Mouse (Mus musculus): ENCODE results near the gene Sdk1. TPM values are rescaled to one million over a fixed set of nuclear protein-coding genes. Genes with fewer than 3 reads are reported as not detected.

Sdk1 gene
- total and polyA plus RNA-seq, 3 experiments: 0.33 to 1.0 (median 0.94) TPM

DNA sequence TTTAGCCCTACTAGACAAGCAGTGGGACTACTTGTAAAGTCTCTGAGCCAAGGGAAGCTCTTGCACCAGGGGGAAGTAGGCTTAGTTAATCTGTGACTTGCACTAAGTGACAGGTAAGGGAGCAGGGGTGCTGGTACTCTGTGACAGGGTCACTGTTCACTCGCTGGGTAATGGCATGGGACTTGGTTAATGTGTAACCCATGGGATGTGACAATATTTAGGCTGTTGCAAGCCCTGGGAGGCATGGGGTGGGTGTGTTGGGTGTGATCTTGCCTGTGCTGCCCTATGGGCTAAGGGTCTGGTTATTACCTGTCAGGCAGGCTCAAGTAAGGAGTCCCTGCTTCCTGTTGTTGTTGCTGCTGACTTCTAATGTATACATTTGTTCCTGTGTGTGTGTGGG is 616.5 kb downstream of the Sdk1 start:
- TF ChIP-seq EP300 (IDR thresholded peaks at IDR 0.05; ENCODE audit: insufficient read depth, low read depth, low read length) (no peak), CTCF (IDR thresholded peaks at IDR 0.05) (no peak), POLR2A (IDR thresholded peaks at IDR 0.05; ENCODE audit: insufficient read depth, low read depth, low read length) (no peak)
- H3K79me2 ChIP-seq (replicated peaks; ENCODE audit: control insufficient read depth, insufficient read depth, low read length): no peaks in the 10 kb centered on the region
- intact Hi-C loops (cut with DNase I): no loop called here
- H3K36me3 ChIP-seq (ENCODE audit: control insufficient read depth, insufficient read depth, low read length): no peaks in the 10 kb centered on the region
- WGBS: 90% methylated on average over 1 of the region's 1 CpGs
- no peaks in the 10 kb centered on the region for H3K27me3 ChIP-seq (ENCODE audit: control insufficient read depth, insufficient read depth, low read length)
- DNase-seq: no peak
- H3K27ac ChIP-seq: no peak overlapping the region
- H3K4me1 ChIP-seq (ENCODE audit: control insufficient read depth, insufficient read depth, low read length): no peaks in the 10 kb centered on the region
- no peak overlapping the region for H3K4me3 ChIP-seq
- H3K9ac ChIP-seq (ENCODE audit: low read depth, low read length): no peak overlapping the region

GRCm38 (mm10) chr5:141858406-141859160 is 617.3 kb downstream of the Sdk1 start:
- 62% methylated on average over 8 of the region's 8 CpGs for WGBS
- H3K27ac ChIP-seq: no peak overlapping the region
- no peak overlapping the region for H3K4me3 ChIP-seq
- no peak for DNase-seq
- H3K79me2 ChIP-seq (replicated peaks; ENCODE audit: control insufficient read depth, insufficient read depth, low read length): no peaks in the 10 kb centered on the region
- H3K9ac ChIP-seq (ENCODE audit: low read depth, low read length): no peak overlapping the region
- H3K36me3 ChIP-seq (ENCODE audit: control insufficient read depth, insufficient read depth, low read length): no peaks in the 10 kb centered on the region
- TF ChIP-seq EP300 (IDR thresholded peaks at IDR 0.05; ENCODE audit: insufficient read depth, low read depth, low read length): no peak
- TF ChIP-seq CTCF (IDR thresholded peaks at IDR 0.05): no peak
- TF ChIP-seq POLR2A (IDR thresholded peaks at IDR 0.05; ENCODE audit: insufficient read depth, low read depth, low read length): no peak
- H3K4me1 ChIP-seq (ENCODE audit: control insufficient read depth, insufficient read depth, low read length): no peaks in the 10 kb centered on the region
- no peaks in the 10 kb centered on the region for H3K27me3 ChIP-seq (ENCODE audit: control insufficient read depth, insufficient read depth, low read length)
- intact Hi-C loops (cut with DNase I): no loop called here

DNA sequence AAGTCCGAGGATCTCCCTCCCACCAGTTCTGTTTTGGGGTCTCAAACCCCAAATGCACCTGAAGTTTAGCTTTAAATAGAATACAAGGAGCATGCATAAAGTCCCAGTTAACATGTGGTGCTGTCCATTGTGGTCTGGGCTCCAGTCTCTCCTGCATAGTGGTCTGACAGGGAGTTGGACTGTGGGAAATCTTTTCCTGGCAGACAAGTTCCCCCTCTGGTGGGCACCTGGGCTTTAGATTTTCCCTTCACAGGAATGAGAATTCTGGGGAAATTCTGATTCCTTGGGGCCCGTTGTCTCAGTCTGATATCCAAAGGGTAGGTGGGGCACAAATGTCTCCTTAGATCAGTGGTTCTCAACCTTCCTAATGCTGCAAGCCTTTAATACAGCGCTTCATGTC is 624.8 kb downstream of the Sdk1 start:
- WGBS: 71% methylated on average over 3 of the region's 3 CpGs
- Histone ChIP-seq H3K9ac (ENCODE audit: low read depth, low read length) (no peak overlapping the region), H3K27me3 (ENCODE audit: control insufficient read depth, insufficient read depth, low read length) (no peaks in the 10 kb centered on the region), H3K4me3 (no peak overlapping the region), H3K4me1 (ENCODE audit: control insufficient read depth, insufficient read depth, low read length) (no peaks in the 10 kb centered on the region), H3K79me2 (replicated peaks; ENCODE audit: control insufficient read depth, insufficient read depth, low read length) (no peaks in the 10 kb centered on the region), H3K27ac (no peak overlapping the region), H3K36me3 (ENCODE audit: control insufficient read depth, insufficient read depth, low read length) (no peaks in the 10 kb centered on the region)
- no peak for DNase-seq
- intact Hi-C loops (cut with DNase I): no loop called here
- TF ChIP-seq EP300 (IDR thresholded peaks at IDR 0.05; ENCODE audit: insufficient read depth, low read depth, low read length) (no peak), POLR2A (IDR thresholded peaks at IDR 0.05; ENCODE audit: insufficient read depth, low read depth, low read length) (no peak), CTCF (IDR thresholded peaks at IDR 0.05) (no peak)

DNA sequence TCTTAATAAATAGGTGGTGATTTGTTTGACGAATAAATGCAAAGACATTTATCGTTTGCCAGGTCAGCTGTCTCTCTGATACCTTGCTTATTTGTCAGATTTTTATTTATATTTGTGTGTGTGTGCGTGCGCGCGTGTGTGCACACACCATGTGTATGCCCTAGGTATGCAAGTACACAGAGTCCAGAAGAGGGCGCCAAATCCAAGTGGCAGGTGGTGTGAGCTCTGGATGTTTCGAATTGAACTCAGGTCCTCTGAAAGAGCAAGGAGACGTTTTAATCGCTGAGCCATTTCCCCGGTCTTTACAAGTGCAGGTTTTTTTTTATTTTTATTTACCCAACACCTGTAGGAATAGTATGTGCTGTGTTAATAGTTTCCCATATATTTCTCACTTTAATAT is 632.5 kb downstream of the Sdk1 start:
- Histone ChIP-seq H3K36me3 (ENCODE audit: control insufficient read depth, insufficient read depth, low read length) (no peaks in the 10 kb centered on the region), H3K79me2 (replicated peaks; ENCODE audit: control insufficient read depth, insufficient read depth, low read length) (no peaks in the 10 kb centered on the region), H3K4me1 (ENCODE audit: control insufficient read depth, insufficient read depth, low read length) (no peaks in the 10 kb centered on the region), H3K27ac (no peak overlapping the region), H3K9ac (ENCODE audit: low read depth, low read length) (no peak overlapping the region), H3K27me3 (ENCODE audit: control insufficient read depth, insufficient read depth, low read length) (no peaks in the 10 kb centered on the region), H3K4me3 (no peak overlapping the region)
- DNase-seq: no peak
- TF ChIP-seq POLR2A (IDR thresholded peaks at IDR 0.05; ENCODE audit: insufficient read depth, low read depth, low read length): no peak
- TF ChIP-seq CTCF (IDR thresholded peaks at IDR 0.05): no peak
- TF ChIP-seq EP300 (IDR thresholded peaks at IDR 0.05; ENCODE audit: insufficient read depth, low read depth, low read length): no peak
- 95% methylated on average over 11 of the region's 11 CpGs for WGBS
- intact Hi-C loops (cut with DNase I): no loop called here

GRCm38 (mm10) chr5:141880661-141881060 is 639.4 kb downstream of the Sdk1 start:
- H3K4me1 ChIP-seq (ENCODE audit: control insufficient read depth, insufficient read depth, low read length): no peaks in the 10 kb centered on the region
- intact Hi-C loops (cut with DNase I): no loop called here

DNA sequence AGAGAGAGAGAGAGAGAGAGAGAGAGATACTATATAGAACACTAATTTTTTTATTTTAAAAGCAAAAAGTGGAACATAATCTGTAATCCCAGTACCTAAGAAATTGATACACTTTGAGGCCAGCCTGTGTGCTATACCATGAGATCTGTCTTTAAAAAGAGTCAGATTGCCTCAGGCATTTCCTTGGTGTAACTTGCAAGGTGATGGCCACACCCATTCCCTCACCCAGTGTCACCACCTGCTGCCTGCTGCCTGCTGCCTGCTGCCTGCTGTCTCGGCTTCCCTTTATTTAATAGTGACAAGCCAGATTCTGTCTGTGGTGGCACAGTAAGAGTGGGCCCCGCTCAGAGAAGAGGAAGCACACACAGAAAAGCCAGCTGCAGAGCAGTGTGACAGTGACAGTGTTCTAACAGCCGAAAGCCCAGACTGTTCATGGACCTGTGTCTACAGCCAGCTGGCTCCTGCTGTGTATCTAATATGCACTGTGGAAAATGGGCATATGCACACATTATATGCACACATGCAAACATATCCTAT is 642.9 kb downstream of the Sdk1 start:
- Histone ChIP-seq H3K79me2 (replicated peaks; ENCODE audit: control insufficient read depth, insufficient read depth, low read length) (no peaks in the 10 kb centered on the region), H3K27ac (no peak overlapping the region), H3K36me3 (ENCODE audit: control insufficient read depth, insufficient read depth, low read length) (no peaks in the 10 kb centered on the region), H3K4me1 (ENCODE audit: control insufficient read depth, insufficient read depth, low read length) (no peaks in the 10 kb centered on the region), H3K4me3 (no peak overlapping the region), H3K27me3 (ENCODE audit: control insufficient read depth, insufficient read depth, low read length) (no peaks in the 10 kb centered on the region), H3K9ac (ENCODE audit: low read depth, low read length) (no peak overlapping the region)
- intact Hi-C loops (cut with DNase I): no loop called here
- TF ChIP-seq CTCF (IDR thresholded peaks at IDR 0.05): no peak
- TF ChIP-seq EP300 (IDR thresholded peaks at IDR 0.05; ENCODE audit: insufficient read depth, low read depth, low read length): no peak
- no peak for TF ChIP-seq POLR2A (IDR thresholded peaks at IDR 0.05; ENCODE audit: insufficient read depth, low read depth, low read length)
- 74% methylated on average over 3 of the region's 3 CpGs for WGBS
- no peak for DNase-seq

More at GRCm38 (mm10) chr5:141880661-141881060, 639.4 kb downstream of the Sdk1 start:
- no peak for TF ChIP-seq CTCF (IDR thresholded peaks at IDR 0.05)
- TF ChIP-seq EP300 (IDR thresholded peaks at IDR 0.05; ENCODE audit: insufficient read depth, low read depth, low read length): no peak
- no peak for TF ChIP-seq POLR2A (IDR thresholded peaks at IDR 0.05; ENCODE audit: insufficient read depth, low read depth, low read length)
- H3K79me2 ChIP-seq (replicated peaks; ENCODE audit: control insufficient read depth, insufficient read depth, low read length): no peaks in the 10 kb centered on the region
- H3K27ac ChIP-seq: no peak overlapping the region
- no peak for DNase-seq
- no peak overlapping the region for H3K4me3 ChIP-seq
- H3K9ac ChIP-seq (ENCODE audit: low read depth, low read length): no peak overlapping the region
- 71% methylated on average over 5 of the region's 5 CpGs for WGBS
- H3K27me3 ChIP-seq (ENCODE audit: control insufficient read depth, insufficient read depth, low read length): no peaks in the 10 kb centered on the region
- no peaks in the 10 kb centered on the region for H3K36me3 ChIP-seq (ENCODE audit: control insufficient read depth, insufficient read depth, low read length)

Data from heart, adult 2 months (tissue).